Mouse (Mus musculus) granulocyte monocyte progenitor cell, adult 5-6 weeks (primary cell): ENCODE measurements at regions not wholly inside any gene's neighbourhood (a gene's known extent, or its start where the extent isn't known, plus 50 kb on each side); places are given as distances from the start of the nearest gene placed in this dataset.

ENCODE experiments used
- ATAC-seq: replicated peaks from 2 replicates; pipeline ENCODE4 v1.8.0; 2016; ENCODE audit warnings: mild to moderate bottlenecking, moderate TSS enrichment, inconsistent platforms; ENCODE audit not compliant: poor library complexity, severe bottlenecking

GRCm38 (mm10) chr13:107141209-107141608 is 119.3 kb upstream of the Kif2a start:
- no peak for ATAC-seq

- ATAC-seq: no peak
These were observed 112.2 kb upstream of the Kif2a start for GRCm38 (mm10) chr13:107134125-107134524.

- no peak for ATAC-seq
These were observed 104.7 kb upstream of the Kif2a start for GRCm38 (mm10) chr13:107126636-107127035.

- ATAC-seq: peak; percentile 85
These were observed 102.3 kb upstream of the Kif2a start for GRCm38 (mm10) chr13:107124130-107124668.

- peak; percentile 81 for ATAC-seq
These were observed 92.2 kb upstream of the Kif2a start for GRCm38 (mm10) chr13:107113949-107114690.

GRCm38 (mm10) chr13:107108045-107108444 is 86.1 kb upstream of the Kif2a start:
- ATAC-seq: no peak

- no peak for ATAC-seq
These were observed 85.6 kb upstream of the Kif2a start for GRCm38 (mm10) chr13:107107572-107107971.

GRCm38 (mm10) chr13:107105510-107105909 is 83.6 kb upstream of the Kif2a start:
- 0 out of 2 replicates have a peak, but pooled peaks have one; percentile 34 for ATAC-seq

- peak; percentile 91 for ATAC-seq
These were observed 79.7 kb upstream of the Kif2a start for GRCm38 (mm10) chr13:107101598-107101997.

GRCm38 (mm10) chr13:107100852-107101325 is 79.0 kb upstream of the Kif2a start:
- peak; percentile 86 for ATAC-seq

GRCm38 (mm10) chr13:107100116-107100515 is 78.2 kb upstream of the Kif2a start:
- ATAC-seq: no peak

- no peak for ATAC-seq
These were observed 75.1 kb upstream of the Kif2a start for GRCm38 (mm10) chr13:107097005-107097404.

GRCm38 (mm10) chr13:107094976-107095716 is 73.2 kb upstream of the Kif2a start:
- ATAC-seq: peak; percentile 33

- ATAC-seq: peak; percentile 94
These were observed 72.6 kb upstream of the Kif2a start for GRCm38 (mm10) chr13:107094487-107094886.

GRCm38 (mm10) chr13:107093683-107094082 is 71.8 kb upstream of the Kif2a start:
- no peak for ATAC-seq

GRCm38 (mm10) chr13:107088198-107088597 is 66.3 kb upstream of the Kif2a start:
- ATAC-seq: no peak

- no peak for ATAC-seq
These were observed 65.4 kb upstream of the Kif2a start for GRCm38 (mm10) chr13:107087355-107087754.

GRCm38 (mm10) chr13:107078085-107078484 is 56.2 kb upstream of the Kif2a start:
- ATAC-seq: no peak

- no peak for ATAC-seq
These were observed 53.0 kb upstream of the Kif2a start for GRCm38 (mm10) chr13:107074917-107075316.

- ATAC-seq: no peak
These were observed 51.2 kb upstream of the Kif2a start for GRCm38 (mm10) chr13:107073039-107073620.
